Mouse (Mus musculus) embryo, embryonic 9.5 days (tissue): ENCODE results near the gene Cmtm2b.
A peak's percentile ranks its signal among the peaks of the same experiment; 100 is the strongest.

Experiments used
- DNase-seq: peaks from one replicate; pipeline ENCODE4 v3.0.0-alpha.2; 2017; ENCODE audit errors: extremely low spot score

Cmtm2b gene

DNA sequence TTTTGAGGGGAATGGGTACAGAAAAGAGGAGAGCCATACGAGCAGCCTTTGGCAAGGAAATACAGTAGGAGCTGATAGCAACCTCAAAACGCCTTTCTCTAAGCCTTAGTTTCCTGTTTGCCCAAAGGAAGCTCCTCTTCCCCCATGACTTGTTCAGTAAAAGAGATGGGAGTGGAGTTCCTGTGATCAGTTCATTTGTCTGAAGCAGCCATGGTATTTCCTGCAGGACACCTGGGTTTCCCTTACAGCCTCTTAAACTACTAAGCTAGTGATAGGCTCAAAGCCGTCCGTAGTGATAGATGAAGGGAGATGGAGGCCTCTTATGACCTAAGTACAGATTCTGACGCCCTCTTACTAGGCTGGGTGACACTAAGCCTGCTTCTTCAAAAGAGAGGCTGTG, 20.4 kb downstream of the Cmtm2b start:
- no peak for DNase-seq

DNA sequence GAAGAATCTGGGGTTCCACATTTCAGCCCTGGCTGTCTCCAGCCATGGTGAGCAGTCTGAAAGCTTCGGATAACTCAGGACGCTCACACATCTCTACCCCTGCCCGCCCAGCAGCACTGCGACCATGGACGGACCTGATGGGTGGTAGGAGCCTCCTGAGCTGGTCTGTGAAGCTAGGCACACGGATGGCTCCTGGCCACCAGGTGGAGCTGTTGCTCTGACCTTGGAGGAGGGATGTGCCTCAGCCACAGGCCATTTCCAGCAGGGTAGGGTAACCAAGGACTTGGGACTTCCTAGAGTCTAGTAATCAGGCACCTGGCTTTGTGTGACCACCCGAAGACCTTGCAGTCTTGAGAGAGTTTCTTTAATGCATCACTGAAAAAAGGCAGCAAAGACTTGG, 21.9 kb downstream of the Cmtm2b start:
- DNase-seq = peak; percentile 84

DNA sequence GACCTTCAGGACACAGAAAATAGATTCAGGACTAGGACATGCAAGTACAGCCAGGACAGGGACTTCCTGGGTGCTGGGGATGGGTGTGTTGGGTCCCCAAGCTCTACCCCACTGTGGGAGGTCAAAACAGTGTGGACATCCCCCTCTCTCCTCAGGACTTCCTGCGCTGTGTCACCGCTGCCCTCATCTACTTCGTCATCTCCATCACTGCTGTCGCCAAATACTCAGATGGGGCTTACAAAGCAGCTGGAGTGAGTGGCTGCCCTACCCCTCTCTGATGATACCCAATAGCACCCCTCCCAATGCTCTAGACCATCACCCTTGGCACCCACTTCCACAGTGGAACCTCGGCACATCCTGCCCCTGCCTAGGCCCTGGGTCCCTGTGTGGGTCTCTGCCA, 22.6 kb downstream of the Cmtm2b start:
- DNase-seq = no peak

DNA sequence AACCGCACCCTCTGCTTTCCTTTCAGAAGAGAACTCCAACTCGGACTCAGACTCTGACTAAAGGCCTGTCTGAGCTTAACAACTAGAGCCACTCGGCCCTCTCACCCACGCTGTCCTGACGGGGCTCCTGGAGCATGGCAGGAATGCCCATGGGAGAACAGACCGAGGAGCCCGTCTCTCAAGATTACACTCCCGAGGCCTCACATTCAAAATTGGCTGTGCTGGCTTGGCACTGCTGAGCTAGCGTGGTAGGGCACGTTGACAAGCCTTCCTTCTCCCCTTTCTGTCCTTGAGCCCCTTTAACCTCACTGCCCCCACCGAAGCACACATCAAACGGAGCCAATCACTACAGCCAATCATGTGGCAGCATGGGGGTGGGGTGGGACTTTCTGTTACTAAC, 24.7 kb downstream of the Cmtm2b start:
- DNase-seq = no peak

DNA sequence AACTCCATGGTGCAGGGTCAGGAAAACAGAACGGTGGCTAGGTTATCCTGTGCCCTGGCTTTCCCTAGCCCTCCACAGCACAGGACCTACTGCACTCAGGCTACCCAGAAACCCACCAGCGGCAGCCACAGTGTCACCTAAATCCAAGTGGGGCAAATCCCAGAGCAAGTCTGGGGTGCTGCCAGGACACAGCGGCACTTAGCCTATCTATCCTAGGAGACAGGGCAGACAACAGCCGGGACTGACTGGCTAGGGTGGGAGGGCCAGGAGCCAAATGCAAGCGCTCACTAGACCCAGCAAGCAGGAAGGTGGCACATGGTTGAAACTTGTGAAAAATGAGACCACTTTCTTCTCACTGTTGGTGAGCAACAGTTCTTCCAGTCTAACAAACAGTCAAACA, 26.9 kb downstream of the Cmtm2b start:
- no peak for DNase-seq

DNA sequence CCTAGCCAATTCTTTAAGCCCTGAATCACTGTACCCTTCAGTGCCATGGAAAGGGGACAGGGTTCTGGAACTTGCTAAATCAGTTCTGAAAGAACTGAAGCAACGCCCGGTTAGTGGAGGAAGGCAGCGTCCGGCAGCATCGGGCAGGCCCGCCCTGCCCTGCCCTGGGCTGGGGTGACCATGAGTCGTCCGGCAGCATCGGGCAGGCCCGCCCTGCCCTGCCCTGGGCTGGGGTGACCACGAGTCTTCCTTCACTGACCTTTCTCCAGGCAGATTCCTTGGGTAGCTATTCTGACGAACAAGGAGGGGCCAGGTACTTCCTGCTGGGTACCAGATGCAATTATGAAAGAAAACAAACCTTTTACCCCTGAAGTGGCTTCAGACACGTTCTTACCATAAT, 28.0 kb downstream of the Cmtm2b start:
- no peak for DNase-seq

DNA sequence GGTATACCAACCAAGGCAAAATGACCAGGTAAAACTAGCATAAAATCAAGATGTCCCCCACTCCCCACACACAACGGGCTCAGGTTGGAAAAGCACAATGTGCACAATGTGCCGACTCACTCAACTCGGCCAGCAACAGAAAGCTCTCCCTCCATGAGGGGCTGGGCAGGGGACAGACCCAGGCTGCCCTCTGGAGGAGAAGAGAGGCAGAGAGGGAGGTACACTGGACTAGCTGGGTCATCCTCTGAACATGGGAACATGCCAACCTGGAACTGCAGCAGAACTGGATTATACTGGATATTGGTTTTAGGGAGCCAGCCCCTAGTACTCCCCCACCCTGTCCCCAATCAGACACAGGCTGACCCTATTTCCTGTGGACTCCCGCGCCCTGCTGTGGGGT, 31.2 kb downstream of the Cmtm2b start:
- no peak for DNase-seq

DNA sequence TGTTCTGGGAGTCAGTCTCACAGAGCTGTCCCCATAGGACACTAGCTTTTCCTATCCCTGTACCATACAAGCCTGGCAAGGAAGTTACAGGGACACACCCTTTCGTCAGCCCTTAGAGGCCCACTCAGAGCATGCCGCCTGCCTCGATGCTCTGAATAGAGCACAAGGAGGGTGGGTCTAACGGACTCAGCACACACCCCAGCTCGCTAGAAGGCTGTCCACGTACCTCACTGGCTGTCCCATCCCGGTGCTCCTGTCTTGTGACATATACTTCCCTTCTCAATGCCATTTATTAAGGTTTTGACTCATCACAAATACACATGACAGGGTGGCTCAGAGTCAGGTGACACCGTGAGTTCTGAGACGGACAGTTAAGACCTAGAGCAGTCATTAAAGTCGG, 32.5 kb downstream of the Cmtm2b start:
- no peak for DNase-seq

DNA sequence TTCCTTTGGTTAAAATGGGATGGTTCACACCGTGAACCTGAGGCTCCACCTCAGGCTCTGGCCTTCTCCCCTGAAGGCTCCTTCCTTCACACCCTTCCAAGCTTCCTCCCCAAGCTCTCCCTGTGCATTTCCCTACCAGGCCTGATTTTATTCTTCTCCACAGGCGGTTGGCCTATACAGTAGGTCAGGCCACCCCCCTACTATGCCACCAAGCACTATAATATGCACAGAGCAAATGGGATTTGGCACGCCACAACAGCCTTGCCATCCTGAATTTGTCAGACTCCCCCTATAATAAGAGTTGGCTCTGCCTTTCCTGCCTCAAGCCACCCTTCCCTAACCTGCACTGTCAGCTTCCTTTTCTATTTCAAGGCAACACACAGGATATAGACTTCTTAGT, 36.6 kb downstream of the Cmtm2b start:
- DNase-seq = no peak

DNA sequence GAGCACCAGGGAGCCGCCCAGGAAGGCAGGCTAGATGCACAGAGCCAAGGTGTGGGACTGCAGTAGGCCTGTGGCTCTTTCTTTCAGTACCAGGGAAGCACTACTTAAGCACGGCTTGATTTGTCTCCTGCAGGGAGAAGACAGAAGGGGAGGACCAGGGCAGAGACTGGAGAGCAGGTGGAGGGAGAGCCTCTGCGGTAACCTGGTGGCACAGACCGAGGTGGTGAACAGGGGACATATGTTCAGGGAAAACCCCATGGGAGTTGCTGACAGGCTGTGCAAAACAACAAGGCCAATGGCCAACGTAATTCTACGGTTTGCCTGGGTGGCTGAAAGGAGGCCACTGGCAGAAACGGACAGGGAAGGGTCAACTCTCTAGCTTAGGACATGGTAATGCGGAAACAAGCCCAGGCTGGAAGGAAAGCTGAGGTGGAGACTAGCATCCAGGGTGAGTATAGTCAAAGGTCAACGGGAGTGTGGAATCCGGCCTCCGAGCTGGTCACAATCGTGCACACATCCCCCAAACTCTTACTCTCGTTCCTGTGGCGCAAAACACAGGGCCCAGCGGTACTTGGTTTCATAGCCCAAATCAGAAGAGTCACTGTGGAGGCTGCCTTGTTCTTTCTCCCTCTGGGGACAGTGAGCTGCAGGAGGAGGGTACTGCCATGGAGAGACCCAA, 37.9 kb downstream of the Cmtm2b start:
- no peak for DNase-seq

DNA sequence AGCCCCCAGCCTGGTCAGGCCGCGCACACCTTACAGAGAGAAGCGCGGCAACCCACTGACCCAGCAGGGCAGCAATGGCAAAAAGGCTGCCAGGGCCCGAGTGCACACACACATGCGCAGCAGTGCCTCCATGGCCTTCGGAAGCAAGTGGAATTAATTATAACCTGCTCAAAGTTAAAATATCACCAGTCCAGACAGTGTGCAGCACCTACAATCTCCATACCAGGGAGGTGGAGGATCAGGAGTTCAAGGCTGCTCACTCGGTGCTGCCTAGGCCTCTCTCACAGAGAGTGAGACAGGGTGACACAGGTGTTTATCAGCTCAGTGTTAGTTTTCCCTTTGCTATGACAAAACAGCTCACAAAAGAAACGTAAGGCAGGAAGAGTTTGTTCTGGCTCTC, 43.7 kb downstream of the Cmtm2b start:
- DNase-seq = no peak

DNA sequence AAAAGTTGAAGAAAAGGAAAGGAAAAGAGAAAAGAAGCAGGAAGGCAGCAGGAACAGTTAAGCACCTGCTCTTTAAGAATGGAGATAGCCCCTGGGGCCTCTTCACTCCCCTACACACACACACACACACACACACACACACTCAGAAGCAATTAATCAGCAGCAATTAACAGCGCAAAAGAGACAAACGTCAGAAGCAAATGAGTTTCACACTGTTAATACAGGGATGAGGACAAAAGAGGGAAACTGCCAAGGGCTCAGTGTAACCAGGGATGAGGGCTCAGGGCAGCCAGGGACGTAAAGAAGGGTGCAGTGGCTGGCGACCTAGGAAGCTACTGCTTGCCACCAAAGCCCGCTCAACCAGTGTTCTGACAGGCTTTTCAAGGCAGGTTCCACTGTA, 45.4 kb downstream of the Cmtm2b start:
- DNase-seq = no peak

DNA sequence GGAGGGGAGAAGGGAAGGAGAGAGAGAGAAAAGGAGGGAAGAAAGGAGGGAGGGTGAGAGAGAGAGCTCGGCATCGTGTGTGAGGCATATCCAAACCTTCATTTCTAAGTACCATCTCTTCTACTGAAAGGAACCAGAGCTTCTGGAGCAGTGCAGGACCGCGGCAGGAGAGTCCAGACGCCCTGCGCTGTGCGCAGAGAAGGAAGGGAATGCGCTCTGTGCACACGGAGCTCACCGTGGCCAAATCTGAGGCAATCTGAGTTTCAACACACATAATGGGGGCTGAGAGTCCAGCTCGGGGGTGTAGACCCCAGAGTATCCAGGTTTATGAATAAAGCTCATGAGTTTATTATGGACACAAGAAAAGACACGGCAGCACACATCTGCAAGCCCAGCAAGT, 47.6 kb downstream of the Cmtm2b start:
- no peak for DNase-seq

DNA sequence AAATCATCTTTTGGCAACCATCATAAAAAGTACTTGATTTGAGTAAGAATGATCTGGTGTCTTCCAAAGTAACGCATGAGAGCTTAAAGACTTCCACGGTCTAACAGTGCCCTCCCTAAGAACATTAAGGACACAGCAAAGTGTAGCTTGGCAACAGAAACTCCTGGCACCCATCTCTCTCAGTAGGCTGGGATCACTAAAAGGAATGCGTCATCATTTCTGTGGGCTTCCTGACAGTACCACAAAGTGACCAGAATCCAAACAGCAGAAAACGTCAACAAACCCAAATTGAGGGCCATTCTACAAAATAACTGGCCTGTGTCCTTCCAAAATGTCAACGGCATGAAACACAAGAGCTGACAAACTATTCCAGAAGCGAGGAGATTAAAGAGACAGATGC, 48.0 kb downstream of the Cmtm2b start:
- DNase-seq = no peak

DNA sequence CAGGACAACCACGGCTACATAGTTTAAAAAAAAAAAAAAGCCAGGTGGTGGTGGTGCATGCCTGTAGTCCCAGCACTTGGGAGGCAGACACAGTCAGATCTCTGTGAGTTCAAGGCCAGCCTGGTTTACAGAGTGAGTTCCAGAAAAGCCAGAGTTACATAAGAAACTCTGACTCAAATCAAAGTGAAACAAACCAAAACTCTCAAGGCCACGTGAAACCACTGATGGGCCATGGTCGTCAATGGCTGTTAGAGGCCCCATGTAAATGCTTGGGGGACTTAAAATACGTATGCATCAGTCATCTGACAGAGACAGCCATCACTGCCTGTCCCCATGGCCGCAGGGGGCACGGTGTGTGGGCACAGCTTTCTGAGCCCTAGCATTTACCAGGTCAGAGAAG, 49.1 kb downstream of the Cmtm2b start:
- no peak for DNase-seq

DNA sequence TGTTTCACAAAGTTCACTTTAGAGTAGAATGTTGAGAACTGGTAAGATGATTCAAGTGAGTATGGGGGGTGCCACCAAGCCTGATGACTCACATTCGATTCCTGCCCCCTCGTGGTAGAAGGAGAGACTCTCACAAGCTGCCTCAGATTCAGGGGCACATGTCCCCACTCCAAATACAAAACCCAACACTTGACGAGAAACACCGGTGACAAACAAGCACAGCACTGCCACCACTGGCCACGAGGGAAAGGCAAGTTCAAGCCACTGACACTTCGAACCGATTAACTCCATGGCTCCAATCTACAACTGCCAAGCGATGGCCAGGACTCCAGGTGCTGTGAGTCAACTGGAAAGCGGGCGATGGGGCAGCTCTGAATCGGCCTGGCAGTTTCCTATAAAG, 51.7 kb downstream of the Cmtm2b start:
- no peak for DNase-seq

DNA sequence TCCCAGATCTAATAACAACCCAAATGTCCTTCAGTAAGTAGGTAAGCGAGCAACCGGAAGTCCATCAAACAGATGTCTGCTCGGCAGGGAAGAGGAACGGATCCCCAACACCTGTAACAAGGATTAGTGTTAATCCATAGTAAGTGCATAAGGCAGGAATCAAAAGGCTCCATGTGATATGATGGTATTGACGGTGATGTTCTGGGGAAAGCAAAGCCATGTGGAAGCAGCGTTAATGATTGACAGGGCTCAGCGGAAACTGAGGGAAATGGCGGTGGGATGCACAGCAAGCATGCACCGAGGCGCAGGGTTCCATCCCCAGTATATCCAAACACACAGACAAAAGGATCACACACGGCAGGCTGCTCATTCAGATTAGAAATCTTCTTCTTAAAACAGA, 52.2 kb downstream of the Cmtm2b start:
- no peak for DNase-seq

DNA sequence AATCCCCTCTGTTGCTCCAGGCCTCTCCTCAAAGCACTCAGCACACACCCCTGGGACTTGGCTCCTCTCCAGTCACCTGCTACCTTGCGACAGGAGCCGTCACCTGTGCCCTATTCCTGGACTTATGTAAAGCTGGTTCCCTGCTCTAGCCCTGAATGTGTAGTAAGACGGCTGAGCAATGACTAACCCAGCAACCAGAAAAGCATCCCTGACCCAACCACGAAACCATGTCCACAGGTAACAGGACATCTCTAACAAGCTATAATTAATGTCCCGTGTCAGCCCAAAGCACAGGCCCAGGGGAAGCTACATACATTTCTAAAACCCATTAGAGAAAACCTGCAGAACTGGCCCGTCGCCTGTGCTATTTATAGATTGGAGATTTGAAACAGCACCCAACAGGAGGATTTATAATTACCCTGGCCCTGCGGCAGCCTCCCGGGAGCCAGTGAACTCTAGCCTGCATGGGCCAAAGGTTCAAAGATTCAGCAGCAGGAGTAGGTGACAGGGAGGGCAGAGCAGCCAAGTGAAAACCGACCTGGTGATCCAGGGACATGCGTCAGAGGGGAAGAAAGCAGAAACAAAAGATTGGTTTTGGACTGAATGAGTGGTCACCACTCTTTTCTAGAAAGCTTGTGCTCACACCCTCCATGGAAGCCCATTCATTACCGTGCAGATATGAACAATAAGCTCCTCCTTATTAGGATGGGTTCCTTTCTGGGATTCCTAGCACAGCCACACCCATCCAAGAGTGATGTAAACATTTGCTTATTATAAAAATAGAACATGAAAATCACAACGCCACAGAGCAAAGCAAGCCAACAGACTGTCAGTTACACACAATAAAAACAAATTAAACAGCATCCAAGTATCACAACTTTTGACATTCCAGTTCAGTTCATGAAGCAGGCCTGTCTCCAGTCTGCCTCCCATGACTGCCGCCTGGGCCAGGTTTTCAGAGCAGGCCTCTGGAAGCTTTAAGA, 53.1 kb downstream of the Cmtm2b start:
- no peak for DNase-seq

DNA sequence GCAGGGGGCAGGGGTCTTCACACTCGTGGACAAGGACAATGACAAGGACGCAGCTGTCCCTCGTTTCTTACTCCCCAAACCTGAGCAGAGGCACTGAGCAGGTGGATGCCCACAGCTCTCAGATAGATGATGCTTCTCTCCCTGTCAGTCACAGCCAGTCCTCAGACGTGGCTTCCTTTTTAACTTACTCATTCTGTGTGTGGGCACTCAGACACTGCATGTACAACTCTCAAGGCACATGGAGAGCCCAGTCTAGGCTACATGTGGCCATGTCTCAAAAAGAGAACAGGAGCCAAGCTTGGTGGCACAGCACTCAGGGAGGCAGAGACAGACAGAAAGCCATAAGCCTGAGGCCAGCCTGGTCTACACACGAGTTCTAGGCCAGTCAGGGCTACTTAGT, 53.9 kb downstream of the Cmtm2b start:
- DNase-seq = no peak

DNA sequence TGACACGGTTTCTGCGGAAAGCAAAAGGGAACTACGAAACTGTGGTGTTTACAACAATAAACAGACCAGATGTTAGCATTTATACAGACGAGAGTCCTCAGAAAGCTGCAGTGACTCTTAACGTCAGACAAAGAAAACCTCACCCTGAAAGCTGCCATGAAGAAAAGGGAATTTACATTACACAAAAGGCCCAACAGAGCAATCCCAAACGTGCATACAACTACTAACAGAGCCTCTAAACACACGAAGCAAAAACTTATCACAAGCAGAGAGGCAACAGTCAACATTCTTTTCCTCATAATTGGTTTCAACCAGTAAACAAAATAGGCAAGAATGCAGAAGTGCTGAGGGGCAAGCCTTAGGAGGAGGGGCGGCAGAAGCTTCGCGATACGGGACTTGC, 54.6 kb downstream of the Cmtm2b start:
- no peak for DNase-seq

DNA sequence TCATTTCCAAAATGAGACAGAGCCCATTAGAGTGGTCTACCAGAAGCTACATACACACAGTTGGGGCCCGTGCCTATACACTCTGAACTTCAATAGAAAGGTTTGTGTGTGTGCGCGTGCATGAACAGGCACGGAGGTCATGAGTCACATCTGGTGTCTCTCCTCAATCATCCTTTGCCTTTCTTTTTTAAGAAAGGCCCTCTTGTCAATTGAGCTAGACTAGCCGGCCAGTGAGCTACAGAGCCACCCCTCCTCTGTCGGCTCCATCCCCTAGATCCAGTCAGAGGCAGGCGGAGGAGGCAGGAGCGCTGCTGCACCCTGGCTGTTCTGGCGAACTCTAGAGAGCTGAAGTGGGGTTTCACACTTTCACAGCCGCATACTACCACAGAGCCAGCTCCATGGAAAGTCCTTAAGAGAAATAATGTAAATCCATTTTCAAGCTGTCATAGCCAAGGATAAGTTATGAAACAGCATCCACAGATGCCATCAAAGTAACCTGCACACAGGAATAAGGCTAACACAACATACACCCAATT, 57.3 kb downstream of the Cmtm2b start:
- peak; percentile 40 for DNase-seq

DNA sequence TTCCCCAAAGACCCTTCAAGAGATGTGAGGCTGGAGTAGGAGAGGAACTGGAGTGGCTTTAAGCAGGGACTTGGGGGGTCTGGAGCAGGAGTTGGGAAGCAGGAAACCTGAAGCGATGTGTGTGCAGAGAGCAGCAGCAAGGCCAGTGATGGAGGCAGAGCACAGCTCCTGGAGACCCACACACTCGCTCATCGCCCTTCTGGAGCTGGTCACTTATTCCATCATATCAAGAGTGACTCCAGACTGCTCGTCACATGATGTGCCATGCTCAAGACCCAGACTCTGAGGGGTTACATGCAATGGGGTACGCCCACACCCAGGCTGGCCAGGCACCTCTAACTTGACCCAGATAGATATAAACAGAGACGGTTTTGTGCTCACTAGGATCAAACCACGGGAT, 58.2 kb downstream of the Cmtm2b start:
- DNase-seq = no peak
